Mouse (Mus musculus) 416B (cell line): ENCODE measurements around the gene Jade2.
A peak's percentile ranks its signal among the peaks of the same experiment; 100 is the strongest.

Experiments
- DNase-seq: peaks from one replicate; pipeline ENCODE4 v3.0.0; 2011; ENCODE audit warnings: low read depth

Jade2 gene

DNA sequence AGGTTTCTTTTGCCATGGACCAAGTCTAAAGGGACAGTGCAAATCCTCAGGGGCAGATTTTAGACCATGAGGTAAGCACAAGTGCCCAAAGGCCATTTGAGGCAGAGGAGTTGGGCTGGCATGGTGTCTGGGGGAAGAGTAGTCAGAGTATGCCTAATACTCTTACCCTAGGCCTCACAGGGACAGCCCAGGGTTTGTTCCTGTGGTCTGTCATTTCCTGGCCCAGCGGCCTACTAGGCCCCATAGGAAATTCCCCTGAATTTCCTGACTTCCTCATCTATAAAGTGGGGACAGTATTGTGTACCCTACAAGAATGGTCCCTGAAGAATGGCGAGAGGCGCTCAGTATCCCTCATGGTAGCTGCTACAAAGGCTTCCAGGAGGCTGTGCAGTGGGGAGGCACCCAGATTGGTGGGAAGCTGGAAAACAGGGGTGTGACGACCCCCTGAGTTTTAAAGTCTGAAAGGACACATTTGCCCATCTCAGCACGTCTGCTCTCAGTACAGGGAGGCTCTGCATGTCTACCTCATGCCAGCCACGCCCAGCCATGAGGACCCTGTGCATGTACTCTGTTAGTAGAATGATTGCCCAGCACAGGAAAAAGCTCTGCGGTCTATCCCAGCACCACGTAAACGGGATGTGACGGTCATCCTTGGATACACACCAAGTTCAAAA, 23.9 kb downstream of the Jade2 start:
- DNase-seq: peak; percentile 43

DNA sequence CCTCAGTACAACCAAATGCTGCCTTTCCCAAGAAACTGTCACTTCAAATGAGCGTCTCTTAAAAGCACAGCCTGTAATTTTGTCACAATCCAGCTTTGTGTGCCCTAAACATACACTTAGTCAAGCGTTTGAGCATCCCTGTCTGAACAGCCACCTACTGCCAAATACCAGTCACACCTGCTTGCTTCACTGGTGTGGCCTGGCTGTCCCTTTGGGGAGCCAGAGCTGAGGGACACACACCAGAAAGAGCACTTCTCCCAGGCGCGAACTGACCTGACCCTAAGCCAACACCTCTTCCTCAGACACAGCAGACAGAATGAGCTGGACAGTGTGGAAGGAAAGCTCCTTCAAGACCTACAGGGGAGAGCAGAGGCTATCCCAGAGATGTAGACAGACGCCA, 24.5 kb downstream of the Jade2 start:
- no peak for DNase-seq

DNA sequence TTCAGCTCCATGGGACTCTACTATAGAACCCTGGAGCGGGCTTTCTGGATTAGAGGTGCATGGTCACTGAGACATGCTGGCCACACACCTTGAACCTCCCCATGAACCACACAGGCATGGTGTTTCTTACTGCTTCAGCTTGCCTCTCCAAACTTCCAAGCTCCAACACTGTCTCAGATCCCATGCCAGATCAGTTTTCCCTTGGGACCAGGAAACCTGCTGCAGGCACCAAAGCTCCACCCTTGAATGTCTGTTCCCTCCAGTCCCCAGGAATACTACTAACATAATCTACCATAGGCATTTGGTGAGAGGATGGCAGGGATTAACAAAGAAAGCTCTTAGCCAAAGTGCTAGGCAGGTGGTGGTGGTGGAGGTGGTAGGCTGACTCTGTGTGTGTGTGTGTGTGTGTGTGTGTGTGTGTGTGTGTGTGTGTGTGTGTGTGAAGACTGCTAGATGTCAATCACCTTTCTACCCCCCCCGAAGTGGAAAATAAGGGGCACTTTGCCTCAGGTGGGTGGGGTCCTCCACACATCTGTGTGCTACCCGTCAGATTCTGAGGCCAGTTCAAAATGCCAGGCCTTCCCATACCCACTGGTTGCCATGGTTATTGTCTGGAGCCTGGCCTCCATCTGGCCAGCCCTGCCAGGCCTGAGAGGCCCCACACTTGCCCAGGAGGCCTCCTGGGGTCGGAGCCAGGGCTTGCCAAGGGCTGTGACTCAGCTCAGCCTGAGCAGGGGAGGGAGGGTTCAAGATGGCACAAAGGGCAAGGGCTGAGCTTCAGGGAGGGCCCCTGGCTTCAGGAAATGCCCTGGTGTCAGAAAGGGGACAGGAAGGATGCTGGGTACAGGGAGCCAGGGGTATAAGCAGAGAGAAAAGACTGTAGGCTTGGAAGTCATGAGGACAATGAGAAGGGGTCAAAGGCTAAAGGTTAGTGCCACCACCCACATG, 25.2 kb downstream of the Jade2 start:
- DNase-seq: peak; percentile 87

DNA sequence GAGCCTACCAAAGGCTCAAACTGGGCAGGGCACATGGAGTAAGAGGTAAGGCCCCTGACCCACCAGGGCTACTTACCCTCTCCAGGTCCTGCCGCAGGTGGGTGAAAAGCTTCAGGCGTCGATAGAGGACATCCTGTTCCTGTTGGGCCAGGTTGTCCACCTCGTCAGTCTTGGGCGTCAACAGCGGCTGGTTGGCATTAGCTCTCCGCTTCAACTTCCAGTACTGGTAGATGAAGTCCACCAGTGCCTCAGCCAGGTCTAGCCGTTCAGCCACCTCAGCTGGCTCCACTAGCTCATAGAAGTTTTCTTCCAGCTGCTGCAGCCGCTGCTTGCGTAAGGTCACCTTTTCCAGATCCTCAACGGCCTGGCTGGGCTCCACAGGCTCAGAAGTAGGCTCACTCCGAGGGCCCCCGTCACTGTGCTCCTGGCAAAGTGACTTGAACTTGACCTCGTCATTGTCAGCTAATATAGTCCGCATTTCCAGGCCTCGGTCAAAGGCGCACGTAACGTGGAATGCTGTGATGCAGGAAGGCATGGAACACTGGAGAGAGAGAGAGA, 32.5 kb downstream of the Jade2 start:
- DNase-seq: no peak

DNA sequence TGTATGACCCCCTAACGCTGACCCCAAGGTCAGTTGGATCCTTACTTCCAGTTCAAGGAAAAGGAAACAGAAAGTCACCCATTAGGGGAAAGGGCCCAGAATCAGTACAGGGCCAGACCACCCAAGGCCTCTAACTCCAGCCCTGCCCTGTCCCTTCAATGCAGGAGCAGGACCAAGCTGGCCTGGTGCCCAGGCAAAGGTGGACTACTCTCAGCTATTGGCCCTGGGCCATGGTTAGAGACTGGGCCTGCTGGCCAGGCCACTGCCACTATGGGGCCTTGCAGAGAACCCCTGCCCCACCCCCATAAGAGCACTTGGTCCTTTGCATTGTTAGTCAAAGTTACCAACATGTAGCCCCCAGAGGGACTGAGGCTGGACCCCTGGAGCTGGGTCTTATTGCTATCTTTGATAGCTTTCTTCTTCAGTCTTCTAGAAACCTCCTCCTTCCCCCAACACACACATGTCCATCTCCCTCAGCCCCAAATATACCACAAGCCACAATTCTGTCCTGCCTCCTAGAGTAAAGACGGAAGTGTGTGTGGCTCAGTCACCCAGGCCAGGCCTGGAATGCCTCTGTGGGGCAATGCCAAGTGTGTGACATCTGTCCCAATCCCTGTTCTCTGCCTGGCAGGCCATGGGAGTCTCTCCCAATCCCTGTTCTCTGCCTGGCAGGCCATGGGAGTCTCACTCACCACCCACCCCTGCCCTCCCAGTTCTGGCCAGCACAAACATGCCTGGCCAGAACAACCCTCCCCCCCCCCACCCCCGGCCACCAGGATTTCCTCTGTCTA, 33.3 kb downstream of the Jade2 start:
- peak; percentile 62 for DNase-seq

DNA sequence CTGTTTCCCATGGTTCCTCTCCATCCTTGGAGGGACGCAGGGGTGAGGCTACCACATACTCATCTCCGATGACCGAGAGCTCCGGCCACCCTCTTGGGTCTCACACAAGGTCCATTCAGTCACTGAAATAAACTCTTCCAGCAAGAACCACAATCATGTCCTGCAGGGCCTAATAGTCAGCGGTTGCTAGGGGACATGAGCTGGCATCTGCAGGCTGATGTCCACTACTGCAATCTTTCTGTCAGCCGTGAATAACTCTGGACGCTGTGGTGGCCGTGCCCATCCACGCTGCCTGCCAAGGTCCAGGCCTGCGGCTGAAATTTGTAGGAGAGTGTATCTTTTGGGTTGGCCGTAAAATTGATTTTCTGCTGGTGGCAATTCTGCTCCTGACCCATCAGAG, 34.2 kb downstream of the Jade2 start:
- DNase-seq: no peak

DNA sequence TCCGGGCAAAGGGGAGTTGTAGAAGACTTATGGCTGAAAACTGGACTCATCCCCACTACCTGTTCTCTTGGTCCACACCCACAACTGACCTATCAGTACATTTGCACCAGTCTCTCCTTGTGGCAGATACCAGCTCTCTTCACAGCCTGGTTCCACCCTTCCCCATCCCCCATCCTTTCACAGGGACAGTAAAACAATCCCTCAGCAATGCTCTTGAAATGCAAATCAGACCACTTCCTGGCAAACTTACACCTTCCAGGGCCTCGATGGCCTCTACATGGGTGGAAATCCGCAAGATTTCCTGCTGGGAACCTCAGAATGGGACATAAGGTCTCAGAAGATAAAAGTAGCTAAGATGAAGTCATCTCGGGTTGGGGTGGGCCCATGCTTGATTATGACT, 34.7 kb downstream of the Jade2 start:
- peak; percentile 72 for DNase-seq

DNA sequence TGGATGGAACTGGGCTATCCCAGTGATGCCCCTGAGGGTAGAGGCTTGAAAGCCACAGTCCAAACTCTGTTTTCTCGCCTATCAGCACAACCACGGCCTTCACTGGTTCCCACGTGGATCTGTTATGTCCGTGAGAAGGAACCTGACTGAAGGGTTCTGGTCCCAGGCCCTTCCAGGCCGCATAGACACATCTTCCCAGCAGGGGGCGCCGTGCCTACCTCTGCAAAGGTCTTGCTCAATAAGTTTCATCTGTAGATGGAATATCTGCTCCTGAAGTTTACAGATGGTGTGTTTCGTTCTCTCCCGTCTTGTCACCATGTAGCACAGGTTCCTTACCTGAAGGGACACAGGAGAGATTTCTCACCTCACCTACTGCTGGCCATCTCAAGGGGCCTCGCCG, 36.6 kb downstream of the Jade2 start:
- peak; percentile 79 for DNase-seq

DNA sequence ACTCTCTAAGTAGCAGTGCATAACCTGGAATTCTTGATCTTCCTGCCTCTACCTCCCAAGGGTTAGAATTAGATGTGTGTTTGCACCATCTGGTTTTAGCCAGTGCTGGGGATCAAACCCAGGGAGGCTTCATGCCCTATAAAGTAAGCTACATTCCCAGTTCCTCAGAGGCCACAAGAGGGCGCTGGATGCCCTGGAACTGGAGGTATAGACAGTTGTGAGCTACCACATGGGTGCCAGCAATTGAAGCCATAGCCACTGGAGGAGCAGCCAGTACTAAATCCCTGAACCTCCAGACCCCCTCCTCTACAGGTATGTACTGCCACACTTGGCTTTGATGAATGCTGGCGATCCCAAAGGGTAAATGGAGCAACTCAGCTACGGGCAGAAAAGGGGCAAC, 37.5 kb downstream of the Jade2 start:
- peak; percentile 83 for DNase-seq

DNA sequence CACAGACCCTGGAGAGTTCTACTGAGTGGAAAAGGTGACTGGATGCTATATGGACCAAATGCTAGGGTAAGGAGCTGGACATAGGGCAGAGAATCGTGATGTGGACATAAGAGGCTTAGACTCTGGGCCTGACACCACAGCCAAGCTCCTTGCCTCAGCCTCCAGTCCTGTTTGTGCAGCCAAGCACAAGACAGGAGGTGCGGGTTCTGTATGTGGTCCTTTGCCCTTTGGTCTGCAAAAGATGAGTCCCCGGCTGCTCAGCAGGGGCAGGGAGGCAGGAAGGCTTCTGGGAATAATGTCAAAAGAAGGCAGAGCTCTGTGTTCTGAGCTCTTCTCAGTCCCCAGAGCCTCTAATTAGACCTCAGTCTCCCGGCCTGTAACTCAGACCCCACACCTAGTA, 38.6 kb downstream of the Jade2 start:
- no peak for DNase-seq

DNA sequence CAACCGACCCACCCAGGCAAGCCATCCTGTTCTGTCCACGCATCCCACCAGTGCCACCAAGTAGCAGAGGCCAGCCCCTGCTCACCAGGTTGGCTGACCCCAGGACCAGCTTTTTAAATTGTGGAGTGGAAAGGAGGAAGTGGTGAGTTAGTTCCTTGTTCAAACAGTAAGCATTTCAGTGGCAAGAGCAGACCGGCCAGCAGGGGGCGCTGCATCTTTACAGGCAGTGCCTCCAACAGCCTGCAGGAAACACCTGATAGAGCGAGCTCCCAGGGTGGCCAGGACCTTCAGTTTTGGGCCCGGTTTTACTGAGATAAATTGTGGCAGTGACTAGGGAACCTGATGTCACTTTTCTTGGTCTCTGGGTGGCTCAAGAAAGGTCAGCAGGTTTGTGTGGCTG, 39.7 kb downstream of the Jade2 start:
- peak; percentile 95 for DNase-seq

DNA sequence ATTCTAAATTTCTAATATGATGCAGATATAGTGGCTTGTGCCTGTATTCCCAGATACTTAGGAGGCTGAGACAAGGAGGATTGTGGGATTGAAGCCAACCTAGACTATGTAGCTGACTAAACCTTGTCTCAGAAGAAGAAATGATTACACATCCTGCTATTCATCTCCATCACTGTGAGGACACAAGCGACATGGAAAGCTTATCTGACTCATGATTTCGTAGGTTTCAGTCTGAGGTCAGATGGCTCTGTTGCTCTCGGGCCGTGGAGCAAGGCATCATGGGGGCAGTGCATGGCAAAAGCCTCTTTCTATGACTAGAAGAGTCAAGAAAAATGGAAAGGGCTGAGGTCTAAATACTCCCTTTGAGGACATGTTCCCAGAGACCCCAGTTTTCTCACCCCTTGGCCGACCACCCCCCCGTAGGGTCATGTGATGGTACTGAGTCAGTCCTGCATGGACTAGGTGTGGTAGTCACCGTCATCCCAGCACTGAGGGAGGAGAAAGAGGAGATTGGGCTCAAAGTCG, 45.4 kb downstream of the Jade2 start:
- DNase-seq: peak; percentile 54

DNA sequence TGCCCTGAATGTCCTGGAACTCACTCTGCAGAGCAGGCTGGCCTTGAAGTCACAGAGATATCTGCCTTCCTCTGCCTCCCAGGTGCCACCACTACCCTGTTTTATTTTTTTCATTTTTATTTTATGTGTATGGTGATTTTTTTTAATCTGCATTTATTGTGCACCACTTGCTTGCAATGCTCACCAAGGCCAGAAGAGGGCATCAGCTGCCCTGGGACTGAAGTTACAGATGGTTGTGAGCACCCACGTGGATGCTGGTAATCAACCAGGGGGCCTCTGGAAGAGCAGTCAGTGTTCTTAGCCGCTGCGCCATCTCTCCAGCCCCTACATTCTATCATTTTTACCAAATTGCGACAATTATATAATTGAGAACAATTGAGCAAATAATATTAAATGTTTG, 46.2 kb downstream of the Jade2 start:
- DNase-seq: peak; percentile 50

DNA sequence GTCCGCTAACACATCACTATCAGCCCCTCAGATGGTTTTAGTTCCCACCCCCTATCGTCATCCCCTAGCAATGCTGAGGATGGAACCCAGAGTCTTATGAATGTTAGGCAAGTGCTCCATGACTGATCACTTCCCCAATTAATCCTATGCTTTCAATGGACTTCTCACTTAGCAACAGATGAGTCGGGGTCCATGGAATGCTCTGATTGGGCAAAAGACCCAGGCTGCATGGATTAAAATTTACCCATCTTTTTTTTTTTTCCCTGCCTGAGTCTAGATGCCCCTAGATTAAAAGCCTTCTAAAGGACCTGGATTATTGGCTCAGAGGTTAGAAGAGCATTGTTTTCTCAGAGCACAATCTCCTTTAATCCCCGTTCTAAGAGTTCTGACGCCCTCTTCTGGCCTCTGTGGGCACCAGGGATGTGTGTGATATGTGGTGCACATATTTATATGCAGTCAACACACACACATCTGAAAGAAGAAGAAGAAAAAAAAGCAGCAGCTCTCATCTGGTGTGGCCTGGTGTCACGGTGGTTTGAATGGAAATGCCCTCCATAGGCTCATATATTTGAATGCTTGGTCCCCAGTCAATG, 47.7 kb downstream of the Jade2 start:
- peak; percentile 80 for DNase-seq

DNA sequence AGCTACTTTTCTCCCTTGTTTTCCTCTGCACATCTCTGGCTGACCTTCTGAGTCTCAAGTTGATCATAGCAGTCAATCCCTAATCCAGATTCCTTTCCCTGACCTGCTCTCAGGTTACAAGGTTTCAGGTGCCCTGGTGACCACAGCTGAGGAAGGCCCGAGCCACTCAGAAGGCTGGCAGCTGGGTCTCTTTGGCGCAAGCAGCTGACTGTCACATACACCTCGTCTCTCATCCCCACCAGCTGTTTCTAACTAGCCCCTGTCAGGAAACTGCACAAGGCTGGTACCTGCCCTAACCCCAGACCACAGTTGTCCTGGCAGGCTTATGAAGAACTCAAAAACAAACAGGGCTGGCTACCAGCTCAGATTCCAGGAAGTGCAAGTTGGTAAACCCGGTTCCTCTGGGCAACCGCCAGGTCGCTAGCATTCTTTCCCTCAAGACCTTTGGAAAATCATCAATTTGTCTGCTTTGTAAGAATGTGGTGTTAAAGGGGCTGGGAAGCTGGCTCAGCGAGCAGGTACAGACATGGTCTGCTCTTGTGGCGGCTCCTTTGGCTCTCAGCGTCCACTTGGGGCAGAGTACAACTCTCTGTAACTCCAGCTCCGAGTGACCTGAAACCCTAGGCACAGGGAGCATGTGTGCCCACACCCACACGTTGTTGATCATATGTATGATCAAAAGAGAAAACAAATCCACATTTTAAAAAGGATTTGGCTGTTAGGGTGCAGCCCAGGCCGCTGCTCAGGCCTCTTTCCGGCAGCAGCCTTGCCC, 50.2 kb downstream of the Jade2 start:
- peak; percentile 56 for DNase-seq

DNA sequence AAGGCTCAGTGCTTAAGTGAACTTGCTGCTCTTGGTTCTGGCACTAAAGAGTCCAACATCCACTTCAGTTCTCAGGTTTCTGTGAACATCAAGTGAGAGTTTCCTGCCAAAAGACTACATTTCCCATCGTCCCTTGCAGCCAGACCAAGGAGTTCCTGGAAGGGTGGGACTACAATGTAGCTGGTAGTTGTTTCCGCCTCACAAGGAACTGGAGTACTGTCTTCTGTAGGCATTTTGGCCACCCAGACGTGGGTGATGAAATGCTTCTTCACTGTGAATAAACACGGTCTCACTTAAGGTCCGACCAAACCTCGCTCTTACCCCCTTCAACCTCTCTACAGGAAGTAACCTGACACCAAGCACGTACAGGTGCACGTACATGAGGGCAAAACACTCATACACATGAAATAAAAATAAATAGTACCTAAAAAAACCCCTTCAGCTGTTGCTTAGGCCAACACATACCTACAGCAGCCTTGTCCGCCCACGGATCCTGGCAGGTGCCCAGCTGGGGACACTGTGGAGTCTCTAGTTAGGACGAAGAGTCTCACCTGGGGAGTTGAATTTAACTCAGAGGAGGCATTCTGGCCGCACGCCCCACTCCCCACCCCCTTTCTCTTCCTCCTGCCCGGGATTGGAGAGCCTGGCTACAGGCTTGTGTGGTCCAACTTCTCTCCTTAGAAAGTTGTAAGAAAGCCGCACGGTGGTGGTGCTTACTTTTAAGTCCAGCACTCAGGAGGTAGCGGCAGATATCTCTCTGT, 52.1 kb downstream of the Jade2 start:
- DNase-seq: peak; percentile 91

DNA sequence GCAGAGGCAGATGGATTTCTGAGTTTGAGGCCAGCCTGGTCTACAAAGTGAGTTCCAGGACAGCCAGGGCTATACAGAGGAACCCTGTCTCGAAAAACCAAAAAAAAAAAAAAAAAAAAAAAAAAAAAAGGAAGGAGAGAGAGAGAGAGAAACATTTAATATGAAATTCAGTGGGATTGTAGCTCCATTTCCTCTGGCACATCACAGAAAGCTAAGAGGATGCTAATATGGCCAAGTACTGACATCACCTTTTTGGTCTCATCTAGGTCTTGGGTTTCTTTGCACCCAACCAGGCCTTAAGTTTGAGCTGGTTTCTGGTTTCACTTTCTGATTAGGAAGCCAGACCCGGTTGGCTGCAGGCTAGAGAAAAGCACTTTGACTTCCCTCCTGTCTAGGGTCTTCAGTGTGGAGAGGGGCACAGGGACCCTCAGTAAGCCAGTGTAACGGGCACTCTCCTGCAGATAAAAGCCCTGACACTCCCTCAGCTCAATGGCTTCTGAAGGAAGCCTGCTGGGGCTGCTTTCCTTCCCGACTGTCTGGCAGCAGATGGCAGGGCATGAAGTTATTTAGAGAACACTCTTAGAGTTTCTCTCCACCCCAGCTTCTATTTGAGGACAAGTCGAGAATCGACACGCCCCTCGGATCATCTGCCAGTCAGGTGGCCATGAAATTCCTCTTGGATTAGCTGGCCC, 56.7 kb downstream of the Jade2 start:
- DNase-seq: peak; percentile 64

DNA sequence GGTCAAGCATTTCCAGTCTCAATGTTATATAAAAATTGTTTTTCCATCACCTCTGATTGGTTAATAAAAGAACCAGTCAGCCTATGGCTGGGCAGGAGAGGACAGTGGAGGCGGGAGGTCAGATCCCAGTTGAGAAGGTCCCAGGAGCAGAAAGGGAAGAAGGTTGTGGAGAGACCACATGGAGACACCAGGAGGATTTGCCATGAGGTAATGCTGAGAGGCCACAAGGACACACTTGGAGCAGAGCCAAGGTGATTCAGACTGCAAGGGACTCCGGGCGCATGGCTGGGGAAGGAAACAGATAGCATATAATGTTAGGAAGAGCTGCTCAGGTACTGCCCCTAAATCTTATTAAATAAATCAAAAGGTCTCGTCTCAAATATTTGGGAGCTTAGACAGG, 61.2 kb downstream of the Jade2 start:
- peak; percentile 68 for DNase-seq

DNA sequence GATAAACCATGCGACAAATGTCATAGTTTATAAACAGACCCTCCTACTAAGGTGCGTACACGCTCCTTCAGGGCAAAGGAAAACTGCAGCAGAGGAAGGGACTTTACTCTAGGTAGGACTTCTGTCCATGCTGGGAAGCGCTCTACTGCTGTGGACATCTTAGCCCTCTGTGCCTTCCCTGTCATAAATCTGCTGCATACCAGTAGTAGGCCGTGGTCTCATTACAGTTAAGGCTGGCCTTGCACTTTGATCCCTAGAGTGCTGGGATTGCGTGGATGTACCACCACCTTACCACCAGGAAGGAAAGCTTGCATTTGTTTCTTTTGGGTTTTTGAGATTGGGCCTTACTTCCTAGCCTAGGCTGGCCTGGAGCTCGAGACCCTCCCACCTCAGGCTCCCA, 66.8 kb downstream of the Jade2 start:
- no peak for DNase-seq
